11 mouse cellular contexts compared by ENCODE assay signal in genomic region chr1:191957321-191957720, GRCm38 (mm10). TPM values are rescaled to one million over a fixed set of nuclear protein-coding genes. Genes with fewer than 3 reads are reported as not detected.
DNase-seq lines count a peak whose midpoint lies in the region; ATAC-seq and TF ChIP-seq lines count a peak whose summit lies in the region.
"Had no signal": no experiment of that assay in that cellular context is flagged by ENCODE, and none has a peak within 500 bp of the region (broad histone marks: within the 10 kb centered on the region; RNA-seq: fewer than 3 reads in every experiment).

No protein-coding gene starts in this region.

- no peak for TF ChIP-seq EP300 in heart, adult 2 months (IDR thresholded peaks at IDR 0.05; ENCODE audit: insufficient read depth, low read depth, low read length)

- H3K4me3 ChIP-seq in heart, adult 2 months, result no peak overlapping the region
- H3K4me3 ChIP-seq in midbrain, embryonic 11.5 days (ENCODE audit: low read depth, low read length), result no peak overlapping the region
- H3K4me3 ChIP-seq in midbrain, embryonic 16.5 days (ENCODE audit: low read depth, low read length), result no peak overlapping the region
- no peak overlapping the region for H3K4me3 ChIP-seq in kidney, adult 2 months (ENCODE audit: insufficient read depth, low read depth, low read length)
- H3K4me3 ChIP-seq in neural tube, embryonic 15.5 days (replicated peaks), result no peak overlapping the region
- H3K4me3 ChIP-seq: limb, embryonic 13.5 days; stomach, embryonic 15.5 days had no signal

- no peaks in the 10 kb centered on the region for H3K79me2 ChIP-seq in heart, adult 2 months (replicated peaks; ENCODE audit: control insufficient read depth, insufficient read depth, low read length)

- WGBS in heart, adult 2 months, result 9% methylated on average over 3 of the region's 3 CpGs
- WGBS in midbrain, embryonic 11.5 days, result 80% methylated on average over 3 of the region's 3 CpGs
- WGBS in midbrain, embryonic 16.5 days, result 77% methylated on average over 3 of the region's 3 CpGs
- WGBS in kidney, adult 2 months, result 9% methylated on average over 2 of the region's 3 CpGs
- WGBS in neural tube, embryonic 15.5 days, result 89% methylated on average over 3 of the region's 3 CpGs

- no peaks in the 10 kb centered on the region for H3K36me3 ChIP-seq in heart, adult 2 months (ENCODE audit: control insufficient read depth, insufficient read depth, low read length)
- H3K36me3 ChIP-seq in midbrain, embryonic 11.5 days (ENCODE audit: control insufficient read depth, insufficient read depth, low read length), result no peaks in the 10 kb centered on the region
- H3K36me3 ChIP-seq in midbrain, embryonic 16.5 days (ENCODE audit: control insufficient read depth, insufficient read depth, low read length), result no peaks in the 10 kb centered on the region
- no peaks in the 10 kb centered on the region for H3K36me3 ChIP-seq in kidney, adult 2 months (ENCODE audit: control insufficient read depth, insufficient read depth, low read length)
- no peaks in the 10 kb centered on the region for H3K36me3 ChIP-seq in neural tube, embryonic 15.5 days
- H3K36me3 ChIP-seq: limb, embryonic 13.5 days; stomach, embryonic 15.5 days had no signal

- H3K27ac ChIP-seq in heart, adult 2 months, result peak overlapping the region; percentile 93
- H3K27ac ChIP-seq in midbrain, embryonic 11.5 days (ENCODE audit: low read depth, low read length), result no peak overlapping the region
- H3K27ac ChIP-seq in midbrain, embryonic 16.5 days (ENCODE audit: low read length), result no peak overlapping the region
- H3K27ac ChIP-seq in kidney, adult 2 months (ENCODE audit: insufficient read depth, low read depth, low read length), result peak overlapping the region; percentile 93
- H3K27ac ChIP-seq in neural tube, embryonic 15.5 days (replicated peaks), result no peak overlapping the region
- H3K27ac ChIP-seq: limb, embryonic 13.5 days had no signal

- no peaks in the 10 kb centered on the region for H3K9me3 ChIP-seq in midbrain, embryonic 11.5 days (ENCODE audit: control insufficient read depth, low read length)
- no peaks in the 10 kb centered on the region for H3K9me3 ChIP-seq in midbrain, embryonic 16.5 days (replicated peaks; ENCODE audit: control insufficient read depth, low read length, poor library complexity, severe bottlenecking)
- H3K9me3 ChIP-seq in neural tube, embryonic 15.5 days (replicated peaks), result no peaks in the 10 kb centered on the region
- H3K9me3 ChIP-seq: limb, embryonic 13.5 days; stomach, embryonic 15.5 days had no signal

- no peak for TF ChIP-seq POLR2A in heart, adult 2 months (IDR thresholded peaks at IDR 0.05; ENCODE audit: insufficient read depth, low read depth, low read length)
- TF ChIP-seq POLR2A in kidney, adult 2 months (IDR thresholded peaks at IDR 0.05; ENCODE audit: low read depth, low read length), result no peak

- H3K27me3 ChIP-seq in heart, adult 2 months (ENCODE audit: control insufficient read depth, insufficient read depth, low read length), result no peaks in the 10 kb centered on the region
- no peaks in the 10 kb centered on the region for H3K27me3 ChIP-seq in midbrain, embryonic 11.5 days (ENCODE audit: control insufficient read depth, insufficient read depth, low read length)
- no peaks in the 10 kb centered on the region for H3K27me3 ChIP-seq in midbrain, embryonic 16.5 days (ENCODE audit: control insufficient read depth, insufficient read depth, low read depth, low read length)
- no peaks in the 10 kb centered on the region for H3K27me3 ChIP-seq in kidney, adult 2 months (replicated peaks; ENCODE audit: control insufficient read depth, insufficient read depth, low read length)
- H3K27me3 ChIP-seq in neural tube, embryonic 15.5 days (replicated peaks), result no peaks in the 10 kb centered on the region
- H3K27me3 ChIP-seq: limb, embryonic 13.5 days; stomach, embryonic 15.5 days had no signal

- H3K9ac ChIP-seq in heart, adult 2 months (ENCODE audit: low read depth, low read length), result no peak overlapping the region
- H3K9ac ChIP-seq in midbrain, embryonic 11.5 days (ENCODE audit: low read length), result no peak overlapping the region
- H3K9ac ChIP-seq in midbrain, embryonic 16.5 days (ENCODE audit: low read depth, low read length), result no peak overlapping the region
- H3K9ac ChIP-seq in neural tube, embryonic 15.5 days (replicated peaks), result no peak overlapping the region
- H3K9ac ChIP-seq: limb, embryonic 13.5 days; stomach, embryonic 15.5 days had no signal

- intact Hi-C loops in heart, adult 2 months (cut with DNase I), result loop anchor here (2.0 kb wide), 1 partner anchor 51 kb away; the partner anchor contains the start of gene Slc30a1

- H3K4me1 ChIP-seq in heart, adult 2 months (ENCODE audit: control insufficient read depth, insufficient read depth, low read length), result peaks cover 22% of the 10 kb centered on the region
- no peaks in the 10 kb centered on the region for H3K4me1 ChIP-seq in midbrain, embryonic 11.5 days (ENCODE audit: control insufficient read depth, insufficient read depth, low read length)
- no peaks in the 10 kb centered on the region for H3K4me1 ChIP-seq in midbrain, embryonic 16.5 days (ENCODE audit: control insufficient read depth, insufficient read depth, low read length)
- peaks cover 21% of the 10 kb centered on the region for H3K4me1 ChIP-seq in kidney, adult 2 months (ENCODE audit: control insufficient read depth, insufficient read depth, low read length)
- no peaks in the 10 kb centered on the region for H3K4me1 ChIP-seq in neural tube, embryonic 15.5 days
- H3K4me1 ChIP-seq: limb, embryonic 13.5 days; stomach, embryonic 15.5 days had no signal

- no peak for TF ChIP-seq CTCF in heart, adult 2 months (IDR thresholded peaks at IDR 0.05)
- TF ChIP-seq CTCF in kidney, adult 2 months (conservative IDR thresholded peaks at IDR 0.05; ENCODE audit: insufficient read depth, insufficient read length, low read depth, low read length), result no peak

- no peak overlapping the region for H3K4me2 ChIP-seq in midbrain, embryonic 11.5 days
- H3K4me2 ChIP-seq in midbrain, embryonic 16.5 days (ENCODE audit: low read length), result no peak overlapping the region
- H3K4me2 ChIP-seq in neural tube, embryonic 15.5 days, result no peak overlapping the region
- H3K4me2 ChIP-seq: limb, embryonic 13.5 days; stomach, embryonic 15.5 days had no signal

- peak in 1 of 2 experiments; percentile 50 for DNase-seq in heart, adult 2 months
- DNase-seq in heart, postnatal 4 days, result no peak
- DNase-seq in midbrain, embryonic 11.5 days (ENCODE audit: low spot score, missing footprints), result peak; percentile 70
- DNase-seq in kidney, adult 2 months, result peak; percentile 90
- no peak for DNase-seq in thymus, adult 18-20 months
- DNase-seq: right cerebral cortex, postnatal 4 days had no signal

- ATAC-seq in midbrain, embryonic 11.5 days (ENCODE audit: low FRiP score), result no peak
- ATAC-seq in midbrain, embryonic 16.5 days, result no peak
- ATAC-seq in neural tube, embryonic 15.5 days (ENCODE audit: low FRiP score), result no peak

RNA-seq across cellular contexts. Expression of gene Rd3, which starts 19.8 kb away (rescaled TPM):
- total RNA-seq in heart, adult 2 months (2021), result under 1 TPM; 0.18 to 0.23 TPM
- 0.47 and 0.49 TPM in 2 replicates for polyA plus RNA-seq in heart, adult 2 months (2012; rRNA removed)
- total RNA-seq in heart, postnatal 4 days (2021), result 1 to 10 TPM; 2.7 to 2.8 TPM
- 1.3 and 1.7 TPM in 2 replicates for polyA plus RNA-seq in midbrain, embryonic 11.5 days (2014; fragmentation: Nextera tagmentation; extraction: Ambion mirVana)
- 2.5 and 3.0 TPM in 2 replicates for polyA plus RNA-seq in midbrain, embryonic 16.5 days (2015; fragmentation: Nextera tagmentation; extraction: Ambion mirVana)
- 0.41 and 0.88 TPM in 2 replicates for polyA plus RNA-seq in kidney, adult 2 months (2012; rRNA removed)
- 1.9 and 2.1 TPM in 2 replicates for polyA plus RNA-seq in neural tube, embryonic 15.5 days (2015; fragmentation: Nextera tagmentation; extraction: Ambion mirVana)
- total RNA-seq: megakaryocyte progenitor cell, adult 5-6 weeks had no signal

RNA-seq across cellular contexts. Expression of gene Slc30a1, which starts 50.8 kb away (rescaled TPM):
- total RNA-seq in heart, adult 2 months (2021), result 10 to 100 TPM; 17.1 to 18.6 TPM
- polyA plus RNA-seq in heart, adult 2 months (2012; rRNA removed), result 5.3 and 11.4 TPM in 2 replicates
- total RNA-seq in heart, postnatal 4 days (2021), result 10 to 100 TPM; 25.1 to 29.4 TPM
- 2.4 and 2.6 TPM in 2 replicates for polyA plus RNA-seq in midbrain, embryonic 11.5 days (2014; fragmentation: Nextera tagmentation; extraction: Ambion mirVana)
- polyA plus RNA-seq in midbrain, embryonic 16.5 days (2015; fragmentation: Nextera tagmentation; extraction: Ambion mirVana), result 2.3 and 2.8 TPM in 2 replicates
- 18.1 and 19.9 TPM in 2 replicates for polyA plus RNA-seq in kidney, adult 2 months (2012; rRNA removed)
- 3.6 and 4.1 TPM in 2 replicates for polyA plus RNA-seq in neural tube, embryonic 15.5 days (2015; fragmentation: Nextera tagmentation; extraction: Ambion mirVana)

Comparison
In these comparisons a context has a peak if more than half of its experiments do, and no peak if none do; other contexts are left out.
1. DNase-seq: peak in midbrain, embryonic 11.5 days (single experiment) and kidney, adult 2 months (single experiment); none in heart, postnatal 4 days (single experiment) and thymus, adult 18-20 months (0 of 2).
2. H3K27ac ChIP-seq: peak in heart, adult 2 months (single experiment) and kidney, adult 2 months (single experiment); none in midbrain, embryonic 11.5 days (single experiment), midbrain, embryonic 16.5 days (single experiment) and neural tube, embryonic 15.5 days (single experiment).